Mouse (Mus musculus) G1E (cell line): ENCODE data around the gene Uck2.

Source experiments
- CTCF ChIP-seq: IDR thresholded peaks from 2 replicates; pipeline ENCODE4 v1.5.1; 2012; ENCODE audit warnings: low read depth, low read length, inconsistent platforms, mixed read lengths
- GATA1 ChIP-seq: IDR thresholded peaks from 2 replicates; pipeline ENCODE4 v1.6.1; 2012; ENCODE audit warnings: borderline replicate concordance, low read length, inconsistent platforms, mixed read lengths

DNA sequence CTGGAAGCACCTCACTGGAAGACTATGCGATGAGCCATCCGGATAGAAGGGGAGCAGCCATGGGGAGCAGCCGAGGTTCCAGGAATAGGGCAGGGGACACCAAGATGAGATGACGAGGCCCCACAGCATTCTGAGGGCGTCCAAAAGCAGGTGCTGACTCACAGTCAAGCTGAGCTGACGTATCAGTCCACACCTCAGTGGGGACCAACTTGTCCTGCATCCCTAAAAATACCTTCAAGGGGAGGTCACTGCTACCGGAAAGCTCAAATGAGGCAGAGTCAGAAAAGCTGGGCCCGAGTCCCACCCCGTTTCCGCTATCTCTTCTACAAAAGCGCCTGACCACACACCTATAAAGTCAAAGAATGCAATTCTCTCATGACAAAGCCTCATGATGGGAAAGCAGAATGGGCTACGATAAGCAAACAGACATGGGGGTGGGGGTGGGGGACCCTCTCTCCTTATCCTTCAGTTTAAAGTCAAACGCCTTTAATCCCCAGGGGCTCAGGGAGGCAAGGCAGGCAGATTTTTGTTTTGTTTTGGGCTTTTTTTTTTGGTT, 5.9 kb downstream of the Uck2 start:
- TF ChIP-seq CTCF, result no peak
- no peak for TF ChIP-seq GATA1
